Mouse (Mus musculus) olfactory bulb, adult 2 months (tissue): ENCODE measurements around the gene Nelfa. TPM values are rescaled to one million over a fixed set of nuclear protein-coding genes. Genes with fewer than 3 reads are reported as not detected.

ENCODE experiments used
- H3K27ac ChIP-seq: fragments of 200-500 bp; 2 replicates; pipeline ENCODE4 v1.5.1; 2012; ENCODE audit warnings: low read depth, low read length; ENCODE audit not compliant: insufficient read depth
- H3K4me1 ChIP-seq: fragments of 200-500 bp; 2 replicates; pipeline ENCODE4 v1.6.1; 2012; ENCODE audit warnings: low read length; ENCODE audit not compliant: control insufficient read depth, insufficient read depth
- H3K4me3 ChIP-seq: fragments of 200-500 bp; 2 replicates; pipeline ENCODE4 v1.5.1; 2012; ENCODE audit warnings: mild to moderate bottlenecking, low read depth, low read length, moderate library complexity; ENCODE audit not compliant: insufficient read depth
- CTCF ChIP-seq: fragments of 200-500 bp; IDR thresholded peaks from 2 replicates; pipeline ENCODE4 v1.5.1; 2012; ENCODE audit warnings: low read depth, mild to moderate bottlenecking, low read length, moderate library complexity; ENCODE audit not compliant: insufficient read depth
- POLR2A ChIP-seq: fragments of 200-500 bp; IDR thresholded peaks from 2 replicates; pipeline ENCODE4 v1.6.1; 2012; ENCODE audit warnings: mild to moderate bottlenecking, low read depth, low read length, moderate library complexity; ENCODE audit not compliant: insufficient read depth
- WGBS: fragments of 180-500 bp; shearing (Covaris S2); methylation state at CpG from one replicate; pipeline ENCODE4 v1.1.7; 2018; 5-methylcytosine and 5-hydroxymethylcytosine counted together
- polyA plus RNA-seq: library from polyadenylated mRNA; stranded (reverse); fragments of >200 nt; gene quantifications from 2 replicates; pipeline ENCODE4 v1.2.4, GENCODE M21; 2012; ENCODE audit warnings: low replicate concordance; ENCODE audit not compliant: missing spikeins, insufficient read depth, insufficient read length

Gene Nelfa
- polyA plus RNA-seq, 1 experiment = not detected

DNA sequence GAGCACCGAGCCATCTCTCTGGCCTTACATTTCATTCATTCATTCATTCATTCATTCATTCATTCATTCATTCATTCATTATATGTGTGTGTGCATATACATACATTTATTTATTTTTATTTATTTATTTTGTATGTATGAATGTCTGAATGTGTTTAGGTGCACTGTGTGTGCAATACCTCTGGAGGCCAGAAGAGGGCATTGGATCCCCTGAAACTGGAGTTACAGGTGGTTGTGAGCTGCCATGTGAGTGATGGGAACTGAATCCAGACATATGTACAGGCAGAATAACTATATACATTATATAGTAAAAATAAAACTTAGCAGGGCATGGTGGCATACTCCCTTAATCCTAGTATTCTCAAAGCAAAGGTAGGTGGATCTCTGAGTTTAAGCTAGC is 83.1 kb downstream of the Nelfa start:
- TF ChIP-seq CTCF (no peak), POLR2A (no peak)
- peaks cover 3% of the 10 kb centered on the region for H3K4me1 ChIP-seq
- WGBS = 97% methylated on average over 1 of the region's 1 CpGs

DNA sequence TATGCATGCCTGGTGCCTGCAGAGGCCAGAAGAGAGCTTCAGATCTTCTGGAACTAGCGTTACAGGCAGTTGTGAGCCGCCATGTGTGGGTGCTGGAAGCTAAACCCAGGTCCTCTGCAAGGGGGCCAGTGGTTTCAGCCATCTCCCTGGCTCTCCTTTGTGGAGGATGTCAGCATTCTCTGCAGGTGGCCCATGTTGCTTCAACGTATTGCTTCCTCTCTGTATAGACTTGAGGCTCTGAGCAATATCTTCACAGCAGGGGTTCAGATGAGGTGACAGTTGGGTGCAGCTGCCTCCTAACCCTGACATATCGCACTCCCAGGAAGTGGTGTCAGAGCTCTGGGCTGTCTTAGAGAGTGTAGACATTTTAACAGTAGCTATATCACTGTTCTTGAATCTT is 84.7 kb downstream of the Nelfa start:
- 78% methylated on average over 4 of the region's 4 CpGs for WGBS
- no peak for TF ChIP-seq CTCF
- TF ChIP-seq POLR2A = no peak
- peaks cover 3% of the 10 kb centered on the region for H3K4me1 ChIP-seq
- no peak overlapping the region for H3K4me3 ChIP-seq
- H3K27ac ChIP-seq = no peak overlapping the region

More for the DNA sequence above, 83.1 kb downstream of the Nelfa start:
- Histone ChIP-seq H3K4me3 (no peak overlapping the region), H3K27ac (no peak overlapping the region)

Other genes starting within 250 kb of the Nelfa start
- not detected in 2 replicates for gene Fgfr3, start 214.7 kb downstream of the Nelfa start, polyA plus RNA-seq
- gene Letm1, start 153.6 kb downstream of the Nelfa start, polyA plus RNA-seq = not detected in 2 replicates
- 362 and 366 TPM in 2 replicates for gene Nsd2, start 115.7 kb downstream of the Nelfa start, polyA plus RNA-seq
- gene Gm1673, start 47.0 kb upstream of the Nelfa start, polyA plus RNA-seq = not detected in 2 replicates
- gene Nat8l, start 59.6 kb upstream of the Nelfa start, polyA plus RNA-seq = 93.3 TPM in 1 of 2 replicates, not detected in the other
- not detected in 2 replicates for gene Poln, start 233.0 kb upstream of the Nelfa start, polyA plus RNA-seq
- not detected in 2 replicates for gene Haus3, start 233.1 kb upstream of the Nelfa start, polyA plus RNA-seq